Mouse (Mus musculus): ENCODE measurements around the gene Wdr72. TPM values are rescaled to one million over a fixed set of nuclear protein-coding genes. Genes with fewer than 3 reads are reported as not detected.

Gene Wdr72
- 1 to 10 TPM; 1.9 to 2.1 TPM for total RNA-seq (2021)

DNA sequence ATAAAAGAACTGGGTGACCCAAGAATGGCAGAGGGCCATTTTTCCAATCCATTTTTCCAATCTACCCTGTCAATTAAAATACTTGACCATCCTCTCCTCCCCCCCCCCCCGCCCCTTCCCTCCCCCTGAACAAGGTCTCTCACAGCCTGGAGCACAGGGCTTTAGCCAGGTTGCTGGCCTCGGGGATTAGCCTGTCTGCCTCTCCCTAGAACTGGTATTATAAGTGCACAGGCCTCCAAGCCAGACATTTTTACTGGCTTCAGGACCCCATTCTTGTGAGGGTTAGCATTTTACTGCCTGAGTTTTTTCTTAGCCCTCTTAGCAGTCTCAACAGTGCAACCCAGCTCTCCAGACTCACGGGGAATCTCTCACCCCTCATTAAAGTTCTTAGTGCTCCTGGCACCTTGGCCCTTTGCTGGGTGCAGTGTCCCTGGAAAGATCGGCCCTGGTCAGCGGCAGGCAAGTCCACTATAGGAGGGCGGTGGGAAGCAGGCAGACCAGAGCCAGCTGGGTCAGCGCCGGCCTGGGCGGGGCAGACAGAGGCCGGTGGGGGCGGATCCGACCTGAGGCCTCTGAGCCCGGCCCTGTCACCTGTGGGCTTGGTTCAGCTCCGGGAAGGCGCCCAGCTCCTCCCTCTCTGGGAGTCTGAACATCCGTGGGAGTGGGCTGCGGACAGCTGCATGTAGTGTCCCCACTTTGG lies at the start of gene Wdr72:
Gene Wdr72, plus strand, starts transcription at position 596 of the 700 bp plus-strand sequence.
- DNase-seq, result peak; percentile 36

DNA sequence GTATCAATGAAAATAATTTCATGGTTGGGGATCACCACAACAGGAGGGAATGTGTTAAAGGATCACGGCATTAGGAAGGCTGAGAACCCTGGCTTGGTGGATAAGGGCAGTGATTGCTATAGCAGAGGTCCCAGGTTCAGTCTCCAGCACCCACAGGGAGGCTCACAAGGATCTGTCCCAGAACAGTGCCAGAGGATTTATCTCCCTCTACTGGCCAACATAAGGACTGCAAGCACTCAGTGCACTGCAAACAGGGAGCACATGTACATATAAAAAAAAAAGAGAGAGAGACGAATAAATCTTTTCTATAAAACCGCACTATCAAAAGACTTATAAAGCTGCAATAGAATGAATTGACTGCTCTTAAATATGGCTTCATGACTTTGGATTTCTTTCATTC lies 43.9 kb upstream of the Wdr72 start:
- DNase-seq, result peak; percentile 14

DNA sequence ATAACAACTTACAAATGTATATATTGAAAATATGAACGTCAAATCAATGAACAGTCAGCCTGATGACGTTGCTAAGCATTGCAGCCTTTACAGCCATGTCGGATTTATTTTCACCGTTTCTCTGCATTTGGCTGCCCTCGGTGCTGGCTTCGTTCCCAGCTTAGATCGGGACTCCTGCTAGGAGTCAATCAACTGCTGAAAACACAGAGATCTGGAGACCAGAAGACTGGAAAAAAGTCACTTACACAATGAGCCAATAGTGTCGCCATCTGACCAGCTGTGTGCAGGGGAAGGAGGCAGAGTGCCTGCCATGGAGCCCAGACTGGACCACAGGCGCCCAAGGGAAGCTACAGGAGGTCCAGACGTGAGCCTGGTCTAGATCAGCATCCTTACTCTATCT lies 43.4 kb upstream of the Wdr72 start:
- no peak for DNase-seq

DNA sequence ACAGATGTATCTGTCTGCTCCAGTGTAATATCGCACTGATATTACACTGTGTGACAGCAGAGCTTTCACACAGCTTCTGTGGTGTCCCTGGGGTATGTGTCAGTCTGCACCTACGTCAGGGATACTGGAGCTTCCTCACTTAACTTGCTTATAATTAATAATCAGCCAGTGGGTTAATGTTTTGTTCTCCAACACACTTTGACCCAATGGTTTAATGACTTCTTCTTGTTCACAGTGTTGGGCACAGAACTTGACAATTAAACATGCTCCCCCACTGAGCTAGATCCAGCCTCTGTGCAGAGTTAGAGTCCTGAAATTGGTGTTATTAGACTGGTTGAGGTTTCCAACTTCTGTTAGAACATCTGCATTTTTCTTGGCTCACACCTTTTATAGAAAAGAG lies 34.2 kb upstream of the Wdr72 start:
- DNase-seq, result no peak

DNA sequence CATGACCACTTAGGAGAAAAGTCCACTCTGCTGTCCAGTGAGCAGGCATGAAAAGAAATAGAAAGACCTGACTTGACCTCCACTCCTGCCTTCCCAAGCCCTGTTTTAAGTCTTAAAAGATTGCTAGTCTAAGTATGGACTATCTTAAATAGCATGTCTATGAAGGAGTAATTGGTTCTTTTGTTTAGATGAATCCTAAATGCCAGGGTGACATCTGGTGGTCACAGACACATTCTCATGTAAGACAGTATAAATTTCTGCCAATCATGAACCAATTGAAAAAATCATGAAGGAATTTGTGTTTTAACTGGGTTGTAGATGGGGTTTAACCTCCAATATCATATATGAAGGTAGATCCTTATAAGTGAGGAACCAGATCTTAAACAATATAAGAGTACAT lies 31.7 kb upstream of the Wdr72 start:
- no peak for DNase-seq

DNA sequence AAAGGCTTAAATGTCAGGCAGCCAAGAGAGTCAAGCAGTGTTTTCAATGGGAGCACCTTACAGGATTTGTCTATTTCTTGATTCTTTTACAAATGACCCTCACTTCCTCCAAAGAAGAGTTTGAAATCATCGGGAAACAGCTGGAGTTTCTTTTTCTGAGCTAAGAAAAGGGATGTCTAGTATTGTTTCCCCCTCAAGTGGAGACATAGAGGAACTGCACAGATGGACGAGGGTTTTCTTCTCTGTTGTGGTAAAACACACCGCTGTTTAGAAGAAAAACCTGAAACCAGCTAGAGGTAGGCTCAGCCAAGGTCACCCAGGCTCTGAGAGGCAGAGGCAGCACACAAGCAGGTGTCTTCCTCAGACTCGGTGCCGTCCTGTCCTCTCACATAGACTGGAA lies 29.9 kb upstream of the Wdr72 start:
- DNase-seq, result no peak

DNA sequence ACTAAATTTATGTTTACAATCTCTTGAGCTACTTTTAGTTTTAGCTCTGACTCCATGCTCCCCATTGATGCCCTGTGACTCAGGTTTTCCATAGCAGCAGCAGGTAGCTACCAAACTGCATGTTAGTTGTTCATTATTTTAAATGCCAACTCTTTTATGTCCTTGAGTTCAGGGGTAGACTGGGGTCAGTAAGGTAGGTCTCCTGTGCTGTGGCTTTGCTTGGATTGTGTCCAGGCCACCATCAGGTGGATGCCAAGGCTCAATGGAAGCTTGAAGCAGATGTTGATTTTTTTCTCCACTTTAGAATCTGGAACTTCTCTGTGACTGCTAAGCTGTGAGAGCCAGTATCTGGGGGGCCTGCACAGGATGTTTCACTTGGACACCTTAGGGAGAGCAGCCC lies 8.6 kb upstream of the Wdr72 start:
- no peak for DNase-seq

DNA sequence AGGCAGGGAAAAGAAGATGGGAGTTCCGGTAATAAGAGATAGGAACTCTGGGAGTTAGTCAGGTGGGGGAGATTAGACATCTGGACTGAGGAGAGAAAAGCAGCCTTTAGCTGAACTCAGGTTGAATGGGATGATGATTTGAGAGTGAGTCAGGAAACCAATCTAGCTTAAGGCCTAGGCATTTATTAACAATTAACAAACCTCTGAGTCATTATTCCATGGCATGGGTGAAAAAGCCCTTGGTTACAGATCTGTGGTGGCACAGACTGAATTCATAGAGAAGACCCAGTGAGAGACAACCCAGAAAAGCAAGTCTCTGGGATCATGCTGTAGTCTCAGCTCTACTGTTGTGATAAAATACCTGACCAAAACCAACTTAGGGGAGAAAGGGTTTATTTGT lies 7.5 kb upstream of the Wdr72 start:
- no peak for DNase-seq

DNA sequence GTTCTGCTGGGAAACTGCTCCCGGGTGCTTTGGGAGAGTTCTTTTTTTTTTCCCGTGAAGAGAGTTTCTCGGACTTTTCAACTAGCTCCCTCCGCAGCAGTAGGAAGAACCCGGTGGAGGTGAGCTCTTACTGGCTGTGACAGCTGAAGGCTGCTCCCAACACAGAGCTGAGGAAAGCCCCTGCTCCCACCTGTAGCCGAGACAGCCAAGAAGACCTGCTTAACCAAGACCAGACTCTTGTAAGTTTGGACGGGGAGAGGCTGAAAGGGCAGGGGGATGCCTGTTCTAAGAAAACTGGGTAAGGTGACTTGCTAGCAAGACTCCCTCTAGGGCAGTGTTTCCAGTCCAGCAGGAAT lies 283 bp downstream of the Wdr72 start:
- DNase-seq, result no peak

DNA sequence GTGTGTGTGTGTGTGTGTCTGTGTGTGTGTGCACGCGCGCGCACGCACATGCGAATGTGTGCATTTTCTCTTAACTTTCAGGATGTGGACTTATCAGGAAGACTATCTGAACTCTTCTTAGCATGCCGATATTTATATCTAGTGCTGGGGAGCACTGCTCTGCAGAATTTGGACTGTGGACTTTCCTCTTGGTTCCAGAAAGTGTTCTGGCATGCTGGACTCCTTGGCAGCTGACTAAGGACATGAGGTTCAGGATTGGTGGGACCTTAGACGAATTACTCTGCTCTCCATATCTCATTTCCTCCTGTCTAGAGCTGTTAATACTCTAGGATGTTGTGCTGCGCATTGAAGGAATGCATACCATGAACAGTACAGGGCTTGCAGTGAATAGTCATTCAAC lies 2.4 kb downstream of the Wdr72 start:
- DNase-seq, result no peak

DNA sequence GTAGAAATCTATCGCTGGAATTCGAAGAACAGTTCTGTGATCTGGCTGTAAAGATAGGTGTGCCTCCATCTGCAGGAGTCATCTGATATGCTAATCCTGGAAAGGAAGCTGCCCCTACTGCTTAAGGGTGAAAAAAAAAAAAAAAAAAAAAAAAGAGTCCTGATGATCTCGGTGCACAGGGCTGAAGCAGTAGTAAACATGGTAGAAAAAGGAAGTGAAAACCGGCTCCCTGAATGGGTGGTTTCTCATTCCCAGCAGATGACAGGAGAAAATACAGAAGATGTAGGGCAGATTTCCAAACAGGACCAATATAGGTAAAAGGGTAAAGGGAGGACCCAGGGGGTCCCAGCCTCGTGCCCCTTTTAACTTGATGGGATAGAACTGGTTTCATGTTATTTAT lies 16.1 kb downstream of the Wdr72 start:
- no peak for DNase-seq

DNA sequence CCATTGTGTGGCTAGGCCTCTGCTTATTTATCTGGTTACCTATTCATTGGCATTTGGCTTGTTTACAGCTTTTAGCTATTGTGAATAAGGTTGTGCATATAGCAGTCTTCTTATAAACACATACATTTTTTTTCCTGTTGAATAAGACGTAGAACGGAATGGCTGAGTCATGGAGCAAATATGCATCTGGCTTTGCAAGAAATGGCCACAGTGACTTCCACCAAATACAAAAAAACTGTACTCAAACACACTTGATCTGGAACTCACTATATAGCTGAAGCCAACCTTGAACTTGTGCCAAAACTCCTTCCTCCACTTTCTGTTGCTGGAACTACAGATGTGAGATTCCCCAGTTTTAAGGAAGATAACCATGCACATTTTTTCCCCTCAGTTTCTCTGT lies 23.9 kb downstream of the Wdr72 start:
- DNase-seq, result no peak

DNA sequence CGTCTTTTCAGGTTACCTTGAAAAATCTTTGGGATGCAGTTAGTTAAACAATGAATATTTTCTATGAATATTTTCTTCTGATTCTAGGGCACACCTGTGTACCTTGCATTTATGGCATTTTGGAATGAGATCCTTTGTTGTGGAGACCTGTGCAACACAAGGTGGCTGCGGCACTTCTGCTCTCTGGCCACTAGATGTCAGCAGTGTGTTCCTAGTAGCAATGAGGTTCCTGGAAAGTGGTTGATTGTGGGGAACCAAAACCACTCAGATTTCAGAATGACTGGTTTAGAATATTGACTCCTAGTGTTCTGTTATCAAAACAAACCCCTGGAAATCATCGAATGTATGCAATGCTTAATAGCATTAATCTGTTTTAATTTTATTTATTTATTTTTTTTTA lies 31.7 kb downstream of the Wdr72 start:
- DNase-seq, result peak; percentile 68

DNA sequence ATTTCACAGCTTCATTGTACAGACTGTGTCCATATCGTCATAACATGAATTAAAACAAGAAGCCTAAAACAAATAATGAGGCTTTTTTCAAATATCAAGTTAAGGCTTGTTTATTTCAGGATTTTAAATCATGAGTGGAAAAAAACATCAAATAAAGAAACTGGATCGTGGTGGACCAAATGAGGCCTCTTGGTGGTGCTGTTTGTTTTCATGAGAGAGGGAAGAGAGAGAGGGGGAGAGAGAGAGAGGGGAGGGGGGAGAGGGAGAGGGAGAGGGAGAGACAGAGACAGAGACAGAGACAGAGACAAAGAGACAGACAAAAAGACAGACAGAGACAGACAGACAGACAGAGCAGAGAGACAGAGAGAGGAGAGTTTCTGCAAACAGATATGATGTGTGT lies 32.5 kb downstream of the Wdr72 start:
- DNase-seq, result no peak

DNA sequence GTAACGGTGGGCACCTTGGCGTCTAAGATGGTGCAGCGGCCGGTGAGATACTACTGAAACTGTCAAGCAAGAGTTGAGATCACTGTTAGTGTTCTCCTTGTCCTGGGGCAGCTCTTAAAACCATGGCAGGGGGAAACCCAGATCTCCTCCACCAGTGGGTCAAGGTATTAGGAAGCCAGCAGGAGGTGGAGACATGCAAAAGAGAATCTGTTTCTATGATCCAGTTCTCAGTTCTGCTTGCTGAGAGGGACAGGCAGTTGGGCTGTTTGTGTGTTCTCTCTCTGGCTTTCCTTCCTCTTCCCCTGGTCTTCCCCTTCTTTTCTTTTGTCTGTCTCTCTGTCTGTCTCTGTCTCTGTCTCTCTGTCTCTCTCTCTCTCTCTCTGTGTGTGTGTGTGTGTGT lies 35.0 kb downstream of the Wdr72 start:
- no peak for DNase-seq

DNA sequence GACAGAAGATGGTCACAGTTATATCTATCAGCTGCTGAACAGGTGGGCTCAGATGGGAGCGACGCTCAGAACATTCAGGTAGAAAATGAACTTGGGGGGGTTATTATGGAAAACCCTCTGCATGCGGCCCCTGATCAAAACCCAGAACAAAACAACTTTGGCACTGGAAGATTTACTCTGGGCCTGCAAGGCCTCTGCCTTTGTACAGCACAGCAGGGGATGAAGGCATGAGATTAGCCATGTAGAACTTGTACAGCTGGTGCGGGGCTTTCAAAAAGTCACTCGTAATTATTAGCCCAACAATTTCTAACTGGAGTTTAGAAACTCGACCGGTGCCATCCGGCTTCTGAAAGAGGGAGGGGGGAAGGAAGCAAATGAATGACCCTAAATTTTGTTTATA lies 38.1 kb downstream of the Wdr72 start:
- no peak for DNase-seq

DNA sequence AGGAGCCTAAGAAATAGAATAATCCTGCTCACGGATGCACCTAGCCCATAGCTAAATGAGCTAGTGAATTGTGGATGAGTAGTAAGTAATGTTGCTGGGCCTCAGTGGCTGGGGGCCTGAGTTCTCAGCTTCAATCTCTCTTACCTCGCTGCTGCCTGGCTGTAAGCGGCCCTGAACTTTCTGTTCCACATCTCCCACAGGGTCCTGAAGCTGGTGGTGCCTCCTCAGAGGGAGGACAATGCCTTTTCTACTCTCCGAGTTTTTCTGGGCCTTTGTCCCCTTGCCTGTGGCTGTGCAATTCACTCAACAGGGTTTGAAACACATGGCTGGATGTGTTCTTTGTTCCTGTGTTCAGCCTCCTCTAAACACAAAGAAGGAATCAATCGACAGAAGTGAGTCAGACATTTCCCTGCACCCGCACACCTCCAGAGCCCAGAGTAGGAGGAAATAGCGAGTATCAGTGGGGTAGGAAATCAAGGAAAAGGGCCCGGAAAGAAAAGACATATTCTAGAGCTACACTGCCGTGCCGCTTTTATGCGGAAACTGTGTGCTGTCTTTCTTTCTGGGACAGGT lies 50.3 kb downstream of the Wdr72 start:
- no peak for DNase-seq

DNA sequence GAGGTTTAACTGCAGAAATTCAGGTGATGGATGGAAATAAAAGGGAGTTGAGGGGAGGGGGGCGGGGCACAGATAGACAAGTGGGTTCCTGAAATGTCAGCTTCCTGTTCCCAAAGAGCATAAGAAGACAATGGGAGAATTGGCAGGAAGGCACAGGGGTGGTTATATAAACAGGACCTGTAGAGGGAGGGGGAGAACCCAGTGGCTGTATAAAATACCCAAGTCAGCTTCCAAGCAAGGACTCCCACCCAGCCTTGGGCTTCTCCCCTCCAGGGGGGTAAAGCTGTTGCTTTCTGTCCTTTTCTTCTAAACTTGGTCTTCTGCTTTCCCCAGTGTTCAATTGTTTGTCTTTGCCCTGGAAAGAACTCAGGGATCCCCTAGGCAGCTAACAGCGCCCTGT lies 55.5 kb downstream of the Wdr72 start:
- DNase-seq, result no peak

DNA sequence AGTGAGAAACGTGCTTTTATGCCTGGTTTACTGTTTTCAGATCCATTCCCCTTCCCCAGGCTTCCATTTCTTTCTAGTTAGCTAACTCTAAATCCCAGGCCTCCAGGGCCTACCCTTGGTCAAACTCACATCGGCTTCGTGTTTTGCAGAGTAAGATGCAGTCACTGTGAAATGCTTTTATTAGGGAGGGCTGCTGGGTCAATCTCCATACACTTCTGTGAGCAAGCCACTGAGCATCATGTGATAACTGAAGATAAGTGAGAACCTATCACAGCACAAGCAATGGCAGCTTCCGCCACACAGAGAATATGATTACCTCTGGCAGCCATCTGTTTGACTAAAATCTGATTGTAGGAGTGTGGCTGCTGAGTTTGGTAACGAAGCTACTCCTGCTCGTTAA lies 59.7 kb downstream of the Wdr72 start:
- no peak for DNase-seq

DNA sequence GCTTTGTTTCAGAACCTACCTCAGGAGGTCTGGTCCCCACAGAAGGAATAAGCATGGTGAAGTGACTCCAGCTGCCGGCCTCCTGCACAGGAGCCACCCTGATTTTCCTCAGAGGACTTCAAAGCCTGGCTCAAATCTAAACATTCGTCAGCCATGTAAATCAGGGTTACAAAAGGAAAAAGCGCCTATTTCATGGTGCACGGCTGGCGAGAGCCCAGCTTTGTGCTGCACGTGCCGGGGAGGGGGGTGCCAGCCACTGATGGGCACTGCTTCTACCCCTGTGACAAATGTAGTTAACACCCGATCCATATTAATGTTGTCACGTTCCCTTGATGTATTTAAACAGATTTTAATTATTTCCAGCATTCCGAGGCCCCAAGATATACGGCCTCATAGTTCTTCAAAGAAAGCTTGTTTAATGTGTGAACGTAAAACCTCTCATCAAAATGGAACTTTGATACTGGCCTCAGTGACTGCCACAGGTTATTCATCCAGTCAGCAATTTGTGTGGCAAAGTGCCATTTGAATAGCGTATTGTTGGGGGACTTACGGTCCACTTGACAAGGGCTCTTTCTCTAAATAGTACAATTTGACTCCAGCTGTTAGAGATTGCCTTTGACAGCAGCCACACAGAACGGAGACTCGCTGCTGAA lies 76.7 kb downstream of the Wdr72 start:
- no peak for DNase-seq

DNA sequence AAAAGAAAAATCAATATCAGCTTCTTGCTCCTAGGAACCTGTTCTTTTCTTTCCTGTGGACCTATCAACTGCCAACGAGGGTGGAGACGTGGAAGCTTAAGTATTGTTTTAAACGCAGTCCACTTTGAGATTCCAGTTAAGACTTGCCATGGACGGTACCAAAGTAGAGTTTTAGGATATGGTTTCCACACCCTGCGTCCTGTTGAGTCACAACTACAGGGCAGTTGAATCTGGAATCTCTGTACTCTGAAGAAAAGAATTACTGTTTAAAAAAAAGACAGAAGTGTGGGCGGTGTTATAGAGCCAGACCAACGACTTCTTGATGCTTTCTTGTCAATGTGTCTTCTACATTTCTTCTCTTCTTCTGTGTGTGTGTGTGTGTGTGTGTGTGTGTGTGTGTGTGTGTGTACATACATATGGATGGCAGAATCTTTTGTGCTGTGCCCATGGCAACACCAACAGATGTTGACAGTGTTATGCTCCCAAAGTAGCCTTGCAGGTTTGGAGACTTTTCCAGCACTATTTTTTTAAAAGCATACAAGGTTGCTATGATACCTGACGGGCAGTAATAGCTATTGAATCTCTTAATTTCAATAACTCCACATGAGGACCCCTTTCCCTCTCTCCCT lies 77.4 kb downstream of the Wdr72 start:
- DNase-seq, result no peak

DNA sequence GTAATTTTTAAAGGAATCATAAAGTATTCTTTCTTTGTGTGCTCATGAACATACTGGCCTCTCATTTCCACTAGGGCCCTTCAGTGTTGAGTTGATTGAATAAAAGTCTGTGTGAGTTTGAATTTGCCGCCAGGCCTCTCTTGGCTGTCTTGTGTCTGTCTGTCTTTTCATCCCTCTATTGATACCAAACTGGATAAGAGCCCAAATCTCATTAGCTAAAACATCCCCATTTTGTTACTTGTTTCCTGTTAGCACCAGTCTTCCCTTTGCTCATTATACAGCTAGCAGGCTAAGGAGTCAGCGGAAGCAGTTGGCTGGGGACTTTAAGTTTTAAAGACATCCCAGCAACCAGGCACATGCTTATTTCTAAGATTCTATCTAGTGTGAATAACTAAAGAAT lies 84.7 kb downstream of the Wdr72 start:
- no peak for DNase-seq

DNA sequence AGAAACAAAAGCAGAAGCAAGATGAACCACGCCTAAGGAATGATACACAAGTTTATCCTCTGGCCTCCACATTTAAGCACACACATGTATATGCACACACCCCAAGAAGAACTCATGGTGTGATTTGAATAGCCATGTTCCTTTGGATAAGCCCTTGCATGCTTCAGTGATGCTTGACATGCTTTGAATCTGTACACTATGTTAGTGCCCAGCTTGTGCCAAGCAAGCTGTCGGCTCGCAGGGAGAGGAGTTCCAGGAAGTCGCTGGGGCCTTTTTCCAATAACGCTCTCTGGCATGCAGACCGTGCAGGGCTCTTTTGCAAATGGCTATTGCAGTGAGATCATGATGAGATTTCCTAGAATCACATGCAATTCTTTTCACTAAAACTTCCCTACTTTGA lies 118.1 kb downstream of the Wdr72 start:
- no peak for DNase-seq

DNA sequence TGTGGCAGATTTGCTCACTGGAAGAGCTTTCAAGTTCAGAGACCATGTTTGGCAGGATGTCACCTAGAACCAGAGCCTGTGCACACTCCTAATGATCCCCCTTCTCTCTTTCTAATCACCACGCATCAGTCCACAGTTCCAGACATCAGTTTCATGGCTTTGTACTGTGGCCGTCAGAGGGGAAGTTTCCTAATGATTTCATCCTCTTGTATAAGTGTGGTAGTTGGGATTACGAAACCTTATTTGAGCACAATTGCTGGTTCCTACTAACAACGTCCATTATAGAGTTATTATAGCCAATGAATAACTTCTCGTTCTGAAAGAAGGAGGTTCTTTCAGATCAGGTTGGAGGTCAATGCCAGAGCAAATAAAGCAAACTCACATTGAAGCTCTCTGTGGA lies 131.1 kb downstream of the Wdr72 start:
- no peak for DNase-seq
